Mouse (Mus musculus) CD8-positive naive resting alpha-beta T cell, adult 2 months (primary cell): Measurements from ENCODE around the gene Cd86.

Experiments
- DNase-seq, 2 experiments: peaks; one replicate each; pipeline ENCODE4 v3.0.0; 2022; ENCODE audit warnings: low read depth in 2 of 2, low spot score in 2 of 2

The Cd86 gene

GRCm38 (mm10) chr16:36613701-36614100 is 52.2 kb downstream of the Cd86 start:
- DNase-seq: no peak

DNA sequence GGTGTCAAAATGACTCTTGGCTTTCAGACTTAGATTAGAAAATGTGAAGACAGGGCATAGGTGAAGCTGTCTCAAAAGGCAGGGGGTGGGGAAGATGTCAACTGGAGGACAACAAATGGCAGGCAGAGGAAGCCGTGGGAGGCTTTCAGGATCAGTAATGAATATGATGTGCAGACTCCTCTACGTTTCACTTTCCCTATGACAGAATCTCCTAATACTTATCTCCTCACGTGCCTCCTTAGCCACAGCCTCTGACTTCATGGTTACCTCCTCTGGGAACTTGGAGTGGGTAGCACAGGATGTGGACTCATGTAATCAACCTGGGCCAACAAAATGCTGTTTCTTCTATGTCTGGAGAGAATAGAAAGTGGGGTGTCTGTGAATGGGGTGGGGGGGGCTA is 63.2 kb downstream of the Cd86 start:
- no peak for DNase-seq

DNA sequence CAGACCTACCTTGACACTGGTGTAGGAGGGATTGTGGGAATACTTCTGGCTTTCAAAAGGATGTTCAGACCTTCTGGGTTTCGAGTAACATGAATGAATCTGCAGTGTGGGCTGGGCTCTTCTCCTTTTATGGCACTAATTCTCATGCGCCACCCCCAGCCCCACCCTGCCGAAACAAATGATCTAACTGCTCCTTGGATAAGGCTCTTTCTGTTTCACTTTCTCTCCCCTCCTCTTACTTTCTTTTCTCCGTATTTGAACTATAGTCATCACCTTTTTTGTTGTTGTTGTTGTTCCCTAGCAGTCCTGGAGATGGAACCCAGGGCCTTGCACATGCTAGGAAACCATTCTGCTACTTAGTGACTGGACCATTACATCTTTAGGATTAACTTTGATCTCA is 67.6 kb downstream of the Cd86 start:
- peak in 1 of 2 experiments; percentile 6 for DNase-seq

DNA sequence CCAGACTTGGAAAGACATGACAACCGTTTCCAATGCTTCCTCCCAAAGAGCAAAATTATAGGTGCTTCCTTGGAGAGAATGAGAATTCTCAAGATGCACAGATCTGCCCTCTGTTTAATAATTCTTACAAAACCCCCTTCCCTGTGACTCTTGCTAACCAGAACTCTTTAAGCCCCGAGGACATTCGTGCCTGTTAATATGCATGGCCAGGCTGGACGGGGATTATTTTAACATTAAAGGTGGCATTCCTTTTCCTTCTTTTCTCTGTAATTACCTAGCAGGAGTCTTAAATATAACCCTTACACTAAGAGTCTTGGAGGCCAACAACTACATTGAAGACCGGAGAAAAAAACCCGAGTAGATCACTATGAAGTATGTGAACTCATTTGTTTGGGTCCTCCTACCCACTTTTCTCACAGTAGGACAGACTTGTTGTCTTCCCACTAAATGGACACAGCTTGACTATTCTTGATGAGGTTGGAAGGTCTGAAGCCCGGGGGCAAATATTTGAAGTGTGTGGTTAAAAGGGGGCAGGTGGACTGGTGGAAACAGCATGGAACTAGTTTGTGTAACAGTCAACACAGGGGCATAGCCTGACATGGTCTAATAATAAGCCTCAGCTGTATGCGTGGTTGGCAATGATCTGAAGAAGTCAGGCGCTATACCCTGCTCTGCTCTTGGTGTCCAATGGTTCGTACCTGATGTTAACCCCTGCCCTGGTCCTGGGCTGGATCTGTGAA is 69.0 kb downstream of the Cd86 start:
- no peak for DNase-seq

- DNase-seq: no peak
Measured at GRCm38 (mm10) chr16:36589898-36590297, 76.0 kb downstream of the Cd86 start.

DNA sequence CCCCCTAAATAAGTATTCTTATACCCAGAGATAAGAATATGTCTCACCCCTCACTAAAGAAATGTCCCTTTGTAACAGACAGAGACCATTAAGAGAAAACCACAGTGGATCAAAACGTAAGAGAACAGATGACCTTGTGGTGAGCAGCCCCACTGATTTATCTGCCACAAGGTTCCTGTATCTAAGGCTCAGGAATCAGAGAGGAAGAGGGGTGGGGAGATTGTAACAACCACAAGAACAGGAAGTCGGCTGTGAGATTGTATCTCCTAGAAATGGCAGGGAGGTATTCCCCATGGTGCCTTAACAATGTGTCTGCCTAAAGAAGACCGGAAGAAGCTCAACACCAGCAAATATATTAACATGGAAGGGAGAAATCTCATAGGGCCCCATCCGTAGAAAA is 77.9 kb downstream of the Cd86 start:
- DNase-seq: peak in 1 of 2 experiments; percentile 15

GRCm38 (mm10) chr16:36582073-36582472 is 83.8 kb downstream of the Cd86 start:
- no peak for DNase-seq

DNA sequence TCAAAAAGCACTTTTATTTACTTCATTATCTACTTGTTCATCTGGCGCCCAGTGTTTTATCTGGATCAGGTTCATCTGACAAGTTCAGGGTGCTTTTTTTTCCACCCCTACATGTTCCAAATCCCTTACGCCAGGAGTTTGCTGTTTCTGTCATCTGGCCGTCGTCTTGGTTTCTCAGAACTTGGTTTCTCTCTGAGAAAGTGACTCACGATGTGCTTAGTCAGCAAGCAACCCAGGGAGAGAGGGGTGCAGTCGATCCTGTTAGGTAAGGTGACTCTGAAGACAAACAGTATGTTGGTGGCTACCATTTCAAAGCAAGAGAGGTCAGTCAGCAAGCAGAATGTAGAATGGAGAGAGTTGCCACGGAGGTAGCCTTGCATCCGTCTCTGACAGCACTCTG is 93.9 kb downstream of the Cd86 start:
- DNase-seq: no peak

- no peak for DNase-seq
Measured at GRCm38 (mm10) chr16:36561386-36562338, 104.2 kb downstream of the Cd86 start, which contains the start of gene Casr. Casr (minus strand) TSS chr16:36562141.

DNA sequence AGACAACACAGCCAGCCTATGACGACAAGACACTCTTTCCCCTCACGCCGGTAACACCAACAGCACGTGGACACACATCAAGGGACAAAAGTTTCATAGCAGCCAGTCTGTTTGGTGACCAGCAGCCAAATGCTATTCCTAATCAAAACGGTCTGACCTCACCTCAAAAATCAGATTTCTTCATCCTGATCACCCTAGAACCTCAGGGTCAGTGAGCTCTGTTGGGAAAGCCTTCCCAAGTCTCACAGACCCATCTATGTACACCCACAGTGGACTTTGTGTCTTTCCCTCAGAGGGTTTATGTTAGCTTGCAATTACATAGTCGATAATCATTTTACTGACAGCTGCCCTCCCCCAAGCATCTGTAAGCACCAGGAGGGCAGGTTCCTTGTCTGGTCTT is 106.3 kb downstream of the Cd86 start:
- DNase-seq: no peak

- no peak for DNase-seq
Measured at GRCm38 (mm10) chr16:36555672-36556165, 110.2 kb downstream of the Cd86 start.
